Mouse (Mus musculus): Measurements from ENCODE around the gene Ehmt2. TPM values are rescaled to one million over a fixed set of nuclear protein-coding genes. Genes with fewer than 3 reads are reported as not detected.
A peak's percentile ranks its signal among the peaks of the same experiment; 100 is the strongest.

The Ehmt2 gene
- 64.6 and 78.1 TPM in 2 replicates for polyA plus RNA-seq (2015; fragmentation: Nextera tagmentation; extraction: Ambion mirVana)

DNA sequence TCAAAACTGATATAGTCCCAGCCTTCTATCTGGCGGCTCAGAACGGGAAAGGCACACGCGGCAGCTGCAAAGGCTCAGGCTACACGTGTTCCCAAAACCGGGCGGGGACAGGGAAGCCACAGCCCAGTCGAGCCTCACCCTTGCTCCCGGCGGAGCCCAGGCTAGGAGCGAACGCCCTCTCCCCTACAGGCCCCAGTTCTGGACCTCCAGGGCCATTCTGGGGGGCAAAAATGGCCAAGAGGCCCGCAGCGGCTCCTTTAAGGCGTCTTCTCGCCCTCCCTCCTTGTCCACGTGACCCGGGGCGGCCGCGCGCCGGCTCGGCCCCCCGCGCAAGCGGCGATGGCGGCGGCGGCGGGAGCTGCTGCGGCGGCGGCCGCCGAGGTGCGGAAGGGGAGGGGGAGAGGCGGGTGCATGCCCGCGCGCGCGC is at the start of gene Ehmt2, which contains the start of gene C2:
Ehmt2 (plus strand) TSS at position 310 of the 427 bp plus-strand sequence.
C2 (minus strand) TSS at position 106 of the 427 bp plus-strand sequence.
- peak within 1 kb of the TSS; percentile 84 for H3K4me3 ChIP-seq
- peak within 1 kb of the TSS; percentile 94 for H3K9ac ChIP-seq
- WGBS: under 1% methylated on average over 38 of the region's 44 CpGs
- peak within 1 kb of the TSS; percentile 61 for H3K4me2 ChIP-seq
- H3K27ac ChIP-seq: peak within 1 kb of the TSS; percentile 98
- ATAC-seq (ENCODE audit: insufficient number of reproducible peaks, low FRiP score, low TSS enrichment, low read depth): peak; percentile 22; the same call in 1 of the 2 replicates
- peaks cover 25% of the 10 kb centered on the region for H3K36me3 ChIP-seq
- peaks cover 43% of the 10 kb centered on the region for H3K4me1 ChIP-seq
- H3K27me3 ChIP-seq: no peaks in the 10 kb centered on the region
- no peaks in the 10 kb centered on the region for H3K9me3 ChIP-seq

DNA sequence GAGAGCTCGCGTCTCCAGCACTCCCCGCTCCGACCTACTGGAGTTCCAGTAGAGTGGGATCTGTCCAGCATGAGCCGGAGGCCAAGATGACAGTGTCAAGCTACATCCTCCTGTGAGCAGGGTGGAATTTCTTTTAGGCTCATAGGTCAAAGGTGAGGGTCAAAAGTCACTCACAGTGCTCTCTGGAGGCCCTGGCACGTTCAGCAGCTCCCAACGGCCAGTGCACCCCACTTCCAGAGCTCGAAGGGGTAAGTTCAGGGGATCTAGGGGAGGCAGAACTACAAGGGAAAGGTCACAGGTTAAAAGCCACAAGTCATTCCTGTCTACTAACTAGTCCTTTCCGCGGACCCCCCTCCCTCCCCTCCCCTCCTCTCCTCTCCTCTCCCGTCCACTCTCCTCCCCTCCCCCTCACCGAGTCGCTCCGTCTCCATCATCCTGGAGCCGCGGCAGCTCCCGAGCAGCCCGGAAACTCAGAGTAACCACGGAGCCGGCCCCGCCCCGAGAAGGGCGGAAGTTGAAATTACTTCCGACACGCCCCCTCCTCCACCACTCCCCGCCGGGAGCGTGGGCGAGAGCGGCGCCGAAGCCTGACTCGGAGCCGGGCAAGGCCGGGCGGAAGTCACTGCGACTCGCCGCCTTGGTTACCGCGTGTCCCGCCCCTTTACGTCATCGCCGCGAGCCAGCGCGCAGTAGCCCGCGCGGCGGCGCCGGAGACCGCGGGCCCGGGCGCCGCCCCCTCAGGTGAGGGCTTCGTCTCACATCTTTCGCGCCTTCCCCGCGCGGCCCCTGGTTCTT is 48.4 kb upstream of the Ehmt2 start, which contains the start of the genes Skiv2l and Nelfe:
Skiv2l (minus strand) TSS at position 489 of the 795 bp plus-strand sequence.
Nelfe (plus strand) TSS at position 670 of the 795 bp plus-strand sequence.
- peak within 1 kb of the TSS; percentile 93 for H3K4me2 ChIP-seq
- peaks cover 21% of the 10 kb centered on the region for H3K4me1 ChIP-seq
- H3K27ac ChIP-seq: peak within 1 kb of the TSS; percentile 63; the same call in 1 of the 2 replicates
- under 1% methylated on average over 58 of the region's 65 CpGs for WGBS
- H3K4me3 ChIP-seq: peak within 1 kb of the TSS; percentile 99
- H3K27me3 ChIP-seq: no peaks in the 10 kb centered on the region
- no peaks in the 10 kb centered on the region for H3K9me3 ChIP-seq
- H3K9ac ChIP-seq: peak within 1 kb of the TSS; percentile 95
- ATAC-seq (ENCODE audit: insufficient number of reproducible peaks, low FRiP score, low TSS enrichment, low read depth): peak; percentile 94
- H3K36me3 ChIP-seq: peaks cover 61% of the 10 kb centered on the region

DNA sequence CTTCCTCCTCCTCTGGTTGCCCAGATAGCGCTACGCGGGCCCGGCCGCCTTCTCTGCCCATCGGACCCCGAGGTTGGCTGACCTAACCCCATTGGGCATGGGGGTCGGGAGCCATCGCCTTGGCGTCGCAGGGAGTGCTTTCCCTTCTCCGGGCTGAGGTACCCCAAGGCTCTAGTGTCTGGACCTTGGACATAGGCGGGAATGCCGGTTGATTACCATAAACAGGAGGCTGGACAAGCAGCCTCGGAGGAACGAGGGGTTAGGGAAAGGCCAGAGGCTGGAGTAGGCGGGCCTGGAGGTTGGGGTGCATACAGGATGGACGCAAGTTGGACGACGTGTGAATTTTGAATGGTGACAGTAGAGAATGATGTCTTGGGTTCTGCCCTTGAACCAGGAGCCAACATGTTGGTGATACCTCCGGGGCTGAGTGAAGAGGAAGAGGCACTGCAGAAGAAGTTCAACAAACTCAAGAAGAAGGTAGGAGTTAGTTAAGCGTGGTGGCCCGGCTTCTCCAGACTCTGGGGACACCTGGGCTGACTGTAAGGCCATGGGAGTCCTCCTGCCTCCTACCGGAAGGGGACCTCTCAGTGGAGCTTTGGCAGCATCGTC is 47.6 kb upstream of the Ehmt2 start:
- peak overlapping the region; percentile 95 for H3K9ac ChIP-seq
- H3K4me3 ChIP-seq: peak overlapping the region; percentile 99
- under 1% methylated on average over 25 of the region's 25 CpGs for WGBS
- no peaks in the 10 kb centered on the region for H3K27me3 ChIP-seq
- peaks cover 61% of the 10 kb centered on the region for H3K36me3 ChIP-seq
- H3K4me2 ChIP-seq: peak overlapping the region; percentile 93
- H3K9me3 ChIP-seq: no peaks in the 10 kb centered on the region
- H3K4me1 ChIP-seq: peaks cover 21% of the 10 kb centered on the region
- peak overlapping the region; percentile 63; the same call in 1 of the 2 replicates for H3K27ac ChIP-seq
- no peak; the same call in 1 of the 2 replicates for ATAC-seq (ENCODE audit: insufficient number of reproducible peaks, low FRiP score, low TSS enrichment, low read depth)

DNA sequence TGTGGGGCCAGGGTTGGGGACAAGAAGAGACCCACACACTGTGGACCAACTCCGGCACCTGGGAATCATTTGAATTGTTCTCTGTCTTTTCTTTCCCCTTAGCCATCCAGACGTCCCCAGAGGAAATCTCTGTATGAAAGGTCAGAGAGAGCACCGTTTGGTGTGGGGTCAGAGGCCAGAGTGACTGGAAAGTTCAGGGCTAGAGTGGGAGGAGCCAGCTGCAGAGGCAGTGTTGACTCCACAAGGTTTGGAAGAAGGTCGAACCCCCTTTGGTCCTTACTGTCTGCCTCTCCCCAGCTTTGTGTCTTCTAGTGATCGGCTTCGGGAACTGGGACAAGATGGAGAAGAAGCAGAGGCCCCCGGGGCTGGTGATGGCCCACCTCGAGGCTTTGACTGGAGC is 44.8 kb upstream of the Ehmt2 start:
- Histone ChIP-seq H3K9ac (no peak overlapping the region), H3K9me3 (no peaks in the 10 kb centered on the region), H3K4me2 (no peak overlapping the region), H3K36me3 (peaks cover 55% of the 10 kb centered on the region), H3K27ac (no peak overlapping the region), H3K27me3 (no peaks in the 10 kb centered on the region), H3K4me1 (peaks cover 21% of the 10 kb centered on the region), H3K4me3 (no peak overlapping the region)
- 75% methylated on average over 8 of the region's 8 CpGs for WGBS
- ATAC-seq (ENCODE audit: insufficient number of reproducible peaks, low FRiP score, low TSS enrichment, low read depth): no peak

DNA sequence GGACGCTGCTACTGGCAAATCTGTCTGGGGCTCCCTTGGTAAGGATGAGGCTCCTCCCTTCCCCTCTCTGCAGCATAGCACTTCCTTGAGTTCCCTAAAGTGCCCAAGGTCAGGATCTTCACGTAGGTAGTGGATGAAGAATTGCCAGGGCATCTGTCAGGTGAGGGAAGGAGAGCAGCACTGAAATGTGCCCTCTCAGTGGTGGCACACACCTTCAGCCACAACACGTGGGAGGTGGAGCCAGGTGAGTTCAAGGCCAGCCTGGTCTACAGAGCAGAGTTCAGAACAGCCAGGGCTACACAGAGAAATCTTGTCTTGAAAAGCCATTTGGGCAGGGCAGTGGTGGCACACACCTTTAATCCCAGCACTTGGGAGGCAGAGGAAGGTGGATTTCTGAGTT is 43.5 kb upstream of the Ehmt2 start:
- H3K4me2 ChIP-seq: no peak overlapping the region
- H3K4me1 ChIP-seq: peaks cover 15% of the 10 kb centered on the region
- no peak overlapping the region for H3K9ac ChIP-seq
- no peaks in the 10 kb centered on the region for H3K9me3 ChIP-seq
- ATAC-seq (ENCODE audit: insufficient number of reproducible peaks, low FRiP score, low TSS enrichment, low read depth): no peak
- WGBS: 84% methylated on average over 3 of the region's 3 CpGs
- no peak overlapping the region for H3K27ac ChIP-seq
- peaks cover 55% of the 10 kb centered on the region for H3K36me3 ChIP-seq
- H3K27me3 ChIP-seq: no peaks in the 10 kb centered on the region
- no peak overlapping the region for H3K4me3 ChIP-seq

DNA sequence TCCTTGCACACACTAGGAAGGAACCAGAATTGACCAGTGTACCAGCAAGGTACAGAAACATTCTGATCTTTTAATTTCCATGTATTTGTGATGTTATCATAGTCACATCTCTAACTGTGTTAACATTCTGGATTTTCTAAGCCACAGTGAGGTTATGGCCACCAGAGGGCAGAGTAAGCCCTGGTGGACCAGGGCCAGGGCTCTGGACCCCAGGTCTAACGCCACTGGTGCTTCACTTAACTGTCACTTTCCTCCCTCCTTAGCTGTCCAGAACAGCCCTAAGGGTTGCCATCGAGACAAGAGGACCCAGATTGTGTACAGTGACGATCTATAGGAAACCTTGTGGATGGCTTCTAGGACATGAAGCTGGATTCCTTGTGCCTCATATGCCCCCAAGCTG is 42.4 kb upstream of the Ehmt2 start:
- no peak overlapping the region for H3K4me3 ChIP-seq
- no peaks in the 10 kb centered on the region; the same call in 1 of the 2 replicates for H3K27me3 ChIP-seq
- no peak for ATAC-seq (ENCODE audit: insufficient number of reproducible peaks, low FRiP score, low TSS enrichment, low read depth)
- 38% methylated on average over 3 of the region's 3 CpGs for WGBS
- H3K9me3 ChIP-seq: no peaks in the 10 kb centered on the region
- no peak overlapping the region for H3K4me2 ChIP-seq
- H3K36me3 ChIP-seq: peaks cover 55% of the 10 kb centered on the region
- H3K4me1 ChIP-seq: peaks cover 11% of the 10 kb centered on the region
- no peak overlapping the region for H3K9ac ChIP-seq
- H3K27ac ChIP-seq: no peak overlapping the region

DNA sequence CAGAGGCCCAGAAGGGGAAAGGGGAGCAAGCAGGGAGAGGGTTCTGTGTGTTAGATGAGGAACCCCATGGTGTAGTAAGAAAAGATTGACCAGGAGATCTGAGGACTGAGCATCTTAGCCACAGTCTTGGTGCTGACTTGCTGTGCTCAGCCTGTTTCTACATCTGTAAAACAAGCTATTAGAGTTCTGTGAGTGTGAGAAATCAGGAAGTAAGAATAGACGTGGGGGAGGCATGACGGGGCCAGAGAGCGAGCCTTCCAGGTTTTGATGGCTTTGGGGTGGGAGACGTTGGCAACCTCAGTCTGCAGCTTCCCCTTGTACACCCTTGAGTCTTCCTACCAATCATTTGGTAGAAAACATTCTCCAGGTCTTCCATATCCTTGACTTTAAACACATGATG is 39.6 kb upstream of the Ehmt2 start:
- 84% methylated on average over 4 of the region's 4 CpGs for WGBS
- ATAC-seq (ENCODE audit: insufficient number of reproducible peaks, low FRiP score, low TSS enrichment, low read depth): no peak
- no peak overlapping the region for H3K4me3 ChIP-seq
- H3K4me2 ChIP-seq: no peak overlapping the region
- H3K9me3 ChIP-seq: no peaks in the 10 kb centered on the region
- no peak overlapping the region for H3K27ac ChIP-seq
- no peak overlapping the region for H3K9ac ChIP-seq
- H3K36me3 ChIP-seq: peaks cover 40% of the 10 kb centered on the region
- no peaks in the 10 kb centered on the region; the same call in 1 of the 2 replicates for H3K27me3 ChIP-seq
- H3K4me1 ChIP-seq: no peaks in the 10 kb centered on the region

DNA sequence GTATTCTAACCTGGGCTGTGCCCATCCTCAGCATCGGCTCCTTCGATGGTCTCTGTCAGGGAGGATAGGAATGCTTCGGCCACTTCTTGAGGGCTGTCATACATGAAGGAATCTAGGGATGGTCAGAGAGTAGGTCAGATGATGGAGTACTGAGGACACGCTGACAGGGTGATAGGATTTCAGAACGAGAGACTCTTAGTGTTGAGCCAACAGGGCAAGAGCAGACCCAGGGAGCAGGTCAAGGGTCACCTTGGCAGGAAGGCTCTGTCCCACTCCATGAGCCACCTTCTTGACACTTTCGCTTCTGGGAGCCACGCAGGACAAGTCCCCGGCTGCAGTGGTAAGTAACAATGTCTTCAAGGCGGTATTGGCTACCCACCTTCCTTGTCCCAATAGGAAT is 37.8 kb upstream of the Ehmt2 start:
- peaks cover 21% of the 10 kb centered on the region for H3K36me3 ChIP-seq

DNA sequence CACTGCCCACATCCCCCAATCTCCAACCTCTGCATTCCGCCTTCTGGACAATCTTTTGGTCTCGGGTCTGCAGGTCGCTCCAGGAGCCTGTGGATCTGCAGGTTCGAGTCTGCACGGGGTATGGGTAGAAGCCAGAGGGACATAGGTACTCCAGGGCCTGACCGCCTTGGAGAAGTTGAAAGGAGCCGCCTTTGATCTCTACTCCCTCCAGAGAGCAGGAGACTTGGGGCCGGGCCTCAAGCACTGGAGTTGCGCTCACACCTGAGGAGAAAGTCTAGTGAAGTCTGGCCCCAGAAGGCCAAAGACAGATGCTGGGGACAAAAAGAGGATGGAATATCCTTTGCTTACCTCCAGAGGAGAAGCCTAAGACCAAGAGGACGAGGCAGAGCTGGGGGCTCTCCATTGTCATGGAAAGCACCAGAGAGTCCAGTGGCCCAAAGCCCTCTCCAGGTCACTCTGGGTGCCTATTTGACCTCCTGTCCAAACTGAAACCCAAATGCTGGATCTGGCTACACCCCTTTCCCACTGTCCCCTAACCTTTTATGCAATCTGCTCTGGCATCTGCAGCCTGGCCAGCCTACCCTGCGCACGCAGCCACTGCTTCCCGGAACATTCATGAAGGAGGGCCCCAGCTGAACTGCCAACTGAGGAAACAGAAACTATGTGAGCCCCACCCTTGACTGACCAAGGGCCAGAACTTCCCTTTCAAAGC is 36.4 kb upstream of the Ehmt2 start:
- no peak for ATAC-seq (ENCODE audit: insufficient number of reproducible peaks, low FRiP score, low TSS enrichment, low read depth)
- Histone ChIP-seq H3K27ac (no peak overlapping the region), H3K4me3 (no peak overlapping the region), H3K9me3 (no peaks in the 10 kb centered on the region), H3K4me2 (no peak overlapping the region), H3K27me3 (peaks cover 3% of the 10 kb centered on the region; the same call in 1 of the 2 replicates), H3K4me1 (no peaks in the 10 kb centered on the region), H3K9ac (no peak overlapping the region), H3K36me3 (peaks cover 8% of the 10 kb centered on the region)
- 64% methylated on average over 13 of the region's 13 CpGs for WGBS

More for the DNA sequence above, 37.8 kb upstream of the Ehmt2 start:
- H3K4me2 ChIP-seq: no peak overlapping the region
- no peak for ATAC-seq (ENCODE audit: insufficient number of reproducible peaks, low FRiP score, low TSS enrichment, low read depth)
- WGBS: 87% methylated on average over 9 of the region's 9 CpGs
- no peak overlapping the region for H3K9ac ChIP-seq
- no peaks in the 10 kb centered on the region for H3K9me3 ChIP-seq
- no peaks in the 10 kb centered on the region for H3K4me1 ChIP-seq
- no peak overlapping the region for H3K4me3 ChIP-seq
- H3K27ac ChIP-seq: no peak overlapping the region
- peaks cover 3% of the 10 kb centered on the region; the same call in 1 of the 2 replicates for H3K27me3 ChIP-seq

DNA sequence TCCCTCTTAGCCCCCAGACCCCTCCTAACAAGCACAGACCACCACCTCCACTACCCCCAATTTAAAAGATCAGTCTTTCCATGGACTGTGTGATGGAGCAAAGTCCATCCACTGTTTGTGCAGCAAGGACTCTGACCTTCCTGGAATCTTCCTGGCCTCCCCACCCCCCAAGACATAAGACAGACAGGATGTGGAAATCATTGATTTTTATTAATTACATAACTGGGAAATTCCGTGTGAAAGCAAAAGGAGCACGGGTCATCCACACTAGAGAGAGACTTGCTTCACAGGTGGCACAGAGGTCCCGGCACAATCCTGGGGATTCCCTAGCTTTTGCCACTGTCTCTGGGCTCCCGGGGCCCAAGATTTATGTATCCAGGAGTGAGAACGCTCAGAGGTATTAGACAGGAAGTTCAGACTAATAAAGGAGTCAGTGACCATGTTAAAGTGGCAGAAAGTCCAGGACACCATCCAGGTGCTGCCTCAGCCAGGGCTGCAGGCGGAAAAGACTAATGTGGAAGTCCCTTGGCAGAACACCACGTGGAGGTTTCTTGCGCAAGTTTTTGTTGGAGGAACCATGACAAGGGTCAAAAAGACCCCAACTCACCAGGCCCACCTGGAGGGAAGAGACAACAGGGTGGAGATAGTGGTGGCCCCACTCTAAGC is 35.7 kb upstream of the Ehmt2 start, which contains the start of gene Cfb:
Cfb (minus strand) TSS at position 103 of the 666 bp plus-strand sequence.
- H3K9me3 ChIP-seq: no peaks in the 10 kb centered on the region
- H3K4me3 ChIP-seq: no peak within 1 kb of the TSS
- 0 out of 2 replicates have a peak, but pooled peaks cover 2% of the 10 kb centered on the region for H3K36me3 ChIP-seq
- H3K27ac ChIP-seq: no peak within 1 kb of the TSS
- no peaks in the 10 kb centered on the region for H3K4me1 ChIP-seq
- H3K9ac ChIP-seq: no peak within 1 kb of the TSS
- WGBS: 45% methylated on average over 8 of the region's 8 CpGs
- peaks cover 3% of the 10 kb centered on the region; the same call in 1 of the 2 replicates for H3K27me3 ChIP-seq
- H3K4me2 ChIP-seq: no peak within 1 kb of the TSS
- ATAC-seq (ENCODE audit: insufficient number of reproducible peaks, low FRiP score, low TSS enrichment, low read depth): no peak

DNA sequence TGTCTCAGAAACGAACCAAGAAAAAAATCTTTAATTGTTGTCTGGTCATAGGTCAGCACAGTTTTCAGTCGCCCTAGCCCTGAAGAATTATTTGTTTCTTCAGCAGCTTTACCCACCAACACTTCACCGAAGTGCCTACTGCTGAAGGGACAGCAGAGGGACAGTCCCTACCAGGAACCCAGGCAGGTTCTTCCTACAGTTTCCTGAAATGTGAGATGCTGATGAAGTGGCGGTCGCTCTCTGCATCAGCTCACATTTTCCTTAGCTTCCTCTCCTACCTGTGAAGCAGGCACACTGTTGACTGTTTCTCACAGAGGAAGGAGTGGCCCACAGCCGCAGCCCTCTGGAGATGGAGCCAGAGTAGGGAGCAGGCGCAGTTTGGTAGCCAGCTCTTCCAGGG is 32.3 kb upstream of the Ehmt2 start:
- H3K4me3 ChIP-seq: no peak overlapping the region
- H3K36me3 ChIP-seq: no peaks in the 10 kb centered on the region
- no peak overlapping the region for H3K27ac ChIP-seq
- 59% methylated on average over 7 of the region's 7 CpGs for WGBS
- no peak overlapping the region for H3K9ac ChIP-seq
- H3K4me2 ChIP-seq: no peak overlapping the region
- no peaks in the 10 kb centered on the region for H3K9me3 ChIP-seq
- H3K27me3 ChIP-seq: 0 out of 2 replicates have a peak, but pooled peaks cover 3% of the 10 kb centered on the region
- no peaks in the 10 kb centered on the region for H3K4me1 ChIP-seq
- no peak for ATAC-seq (ENCODE audit: insufficient number of reproducible peaks, low FRiP score, low TSS enrichment, low read depth)
